Mouse (Mus musculus) erythroblast, embryonic 14.5 days (primary cell): ENCODE data around the gene Btbd9.

Experiments used
- GATA1 ChIP-seq: IDR thresholded peaks from 2 replicates; pipeline ENCODE4 v1.6.1; 2012; ENCODE audit warnings: low read length, inconsistent platforms, mixed read lengths
- TAL1 ChIP-seq: IDR thresholded peaks from 3 replicates; pipeline ENCODE4 v1.6.1; 2012; ENCODE audit warnings: low read length, inconsistent platforms, mixed read lengths

GRCm38 (mm10) chr17:30465060-30465762, 111.1 kb downstream of the Btbd9 start:
- TF ChIP-seq GATA1 (no peak), TAL1 (no peak)
